Mouse (Mus musculus) kidney, embryonic 14.5 days (tissue): ENCODE results near the gene Evx2. TPM values are rescaled to one million over a fixed set of nuclear protein-coding genes. Genes with fewer than 3 reads are reported as not detected.

Experiments used
- ATAC-seq: fragments of 200-750 bp; cut with Nextera tagmentation; 2 replicates; pipeline ENCODE4 v1.8.0; 2017; ENCODE audit warnings: moderate number of reproducible peaks, mild to moderate bottlenecking, moderate TSS enrichment, moderate library complexity; ENCODE audit not compliant: low FRiP score, low TSS enrichment
- H3K27ac ChIP-seq: fragments of 300-500 bp; sonication (generic); 2 replicates; pipeline ENCODE4 v1.5.1; 2014; ENCODE audit warnings: low read depth, mild to moderate bottlenecking, low read length, moderate library complexity, mixed read lengths
- H3K27me3 ChIP-seq: fragments of 300-500 bp; sonication (generic); 2 replicates; pipeline ENCODE4 v1.6.1; 2014; ENCODE audit warnings: mild to moderate bottlenecking, low read length; ENCODE audit not compliant: control insufficient read depth, insufficient read depth
- H3K36me3 ChIP-seq: fragments of 300-500 bp; sonication (generic); 2 replicates; pipeline ENCODE4 v1.6.1; 2014; ENCODE audit warnings: low read length, mixed read lengths; ENCODE audit not compliant: control insufficient read depth, insufficient read depth
- H3K4me1 ChIP-seq: fragments of 300-500 bp; sonication (generic); 2 replicates; pipeline ENCODE4 v1.6.1; 2014; ENCODE audit warnings: low read length, mixed read lengths; ENCODE audit not compliant: control insufficient read depth, insufficient read depth
- H3K4me2 ChIP-seq: fragments of 300-500 bp; sonication (generic); replicated peaks from 2 replicates; pipeline ENCODE4 v1.6.1; 2014; ENCODE audit warnings: low read depth, mild to moderate bottlenecking, low read length
- H3K4me3 ChIP-seq: fragments of 300-500 bp; sonication (generic); 2 replicates; pipeline ENCODE4 v1.5.1; 2014; ENCODE audit warnings: mild to moderate bottlenecking, low read length
- H3K9ac ChIP-seq: fragments of 300-500 bp; sonication (generic); 2 replicates; pipeline ENCODE4 v1.6.1; 2014; ENCODE audit warnings: low read depth, mild to moderate bottlenecking, low read length, moderate library complexity
- H3K9me3 ChIP-seq: fragments of 300-500 bp; sonication (generic); 2 replicates; pipeline ENCODE4 v1.6.1; 2016; ENCODE audit warnings: low read length; ENCODE audit not compliant: control insufficient read depth
- WGBS: fragments of 180-500 bp; shearing (Covaris S2); extraction: QIAGEN DNeasy Blood & Tissue Kit; methylation state at CpG from one replicate; pipeline ENCODE4 v1.1.7; 2014; 5-methylcytosine and 5-hydroxymethylcytosine counted together
- polyA plus RNA-seq: library from polyadenylated mRNA; unstranded; fragments of >200 nt; fragmentation: Nextera tagmentation; extraction: Ambion mirVana; gene quantifications from 2 replicates; pipeline ENCODE4 v1.2.1, GENCODE M21; 2014

Gene Evx2
- polyA plus RNA-seq, result not detected in 2 replicates

GRCm38 (mm10) chr2:74659507-74660005, at the start of gene Evx2:
Gene Evx2 (minus strand): TSS chr2:74659557.
- no peak within 1 kb of the TSS for H3K4me3 ChIP-seq
- 1% methylated on average over 28 of the region's 28 CpGs for WGBS
- H3K9me3 ChIP-seq, result no peaks in the 10 kb centered on the region
- no peaks in the 10 kb centered on the region for H3K36me3 ChIP-seq
- no peak within 1 kb of the TSS for H3K9ac ChIP-seq
- peaks cover 90% of the 10 kb centered on the region for H3K27me3 ChIP-seq
- H3K4me1 ChIP-seq, result peaks cover 15% of the 10 kb centered on the region
- no peak for ATAC-seq
- no peak within 1 kb of the TSS for H3K27ac ChIP-seq
- H3K4me2 ChIP-seq, result no peak within 1 kb of the TSS

- H3K4me2 ChIP-seq, result peak overlapping the region; percentile 56
- H3K27me3 ChIP-seq, result no peaks in the 10 kb centered on the region
- H3K9me3 ChIP-seq, result no peaks in the 10 kb centered on the region
- peak overlapping the region; percentile 73; the same call in 1 of the 2 replicates for H3K27ac ChIP-seq
- peaks cover 38% of the 10 kb centered on the region for H3K4me1 ChIP-seq
- no peaks in the 10 kb centered on the region for H3K36me3 ChIP-seq
- peak overlapping the region; percentile 79 for H3K4me3 ChIP-seq
- H3K9ac ChIP-seq, result peak overlapping the region; percentile 46; the same call in 1 of the 2 replicates
- WGBS, result 24% methylated on average over 4 of the region's 4 CpGs
- no peak for ATAC-seq
Observed at GRCm38 (mm10) chr2:74708676-74709075, 49.3 kb upstream of the Evx2 start.

- 12% methylated on average over 7 of the region's 7 CpGs for WGBS
- H3K9me3 ChIP-seq, result no peaks in the 10 kb centered on the region
- no peak for ATAC-seq
- H3K4me2 ChIP-seq, result peak overlapping the region; percentile 56
- H3K9ac ChIP-seq, result peak overlapping the region; percentile 68
- H3K4me1 ChIP-seq, result peaks cover 38% of the 10 kb centered on the region
- H3K27ac ChIP-seq, result peak overlapping the region; percentile 73
- peak overlapping the region; percentile 79 for H3K4me3 ChIP-seq
- no peaks in the 10 kb centered on the region for H3K27me3 ChIP-seq
- H3K36me3 ChIP-seq, result no peaks in the 10 kb centered on the region
Observed at GRCm38 (mm10) chr2:74707599-74707998, 48.2 kb upstream of the Evx2 start.

GRCm38 (mm10) chr2:74706393-74706960, 47.1 kb upstream of the Evx2 start:
- ATAC-seq, result no peak

GRCm38 (mm10) chr2:74705467-74706089, 46.2 kb upstream of the Evx2 start:
- Histone ChIP-seq H3K4me1 (peaks cover 35% of the 10 kb centered on the region), H3K36me3 (no peaks in the 10 kb centered on the region), H3K4me2 (peak overlapping the region; percentile 56), H3K4me3 (peak overlapping the region; percentile 79), H3K9me3 (no peaks in the 10 kb centered on the region), H3K9ac (peak overlapping the region; percentile 100), H3K27ac (peak overlapping the region; percentile 100), H3K27me3 (no peaks in the 10 kb centered on the region)
- WGBS, result under 1% methylated on average over 48 of the region's 85 CpGs
- ATAC-seq, result peak; percentile 54

More at GRCm38 (mm10) chr2:74706393-74706960, 47.1 kb upstream of the Evx2 start:
- Histone ChIP-seq H3K36me3 (no peaks in the 10 kb centered on the region), H3K27me3 (no peaks in the 10 kb centered on the region), H3K4me2 (peak overlapping the region; percentile 56), H3K4me1 (peaks cover 38% of the 10 kb centered on the region), H3K9ac (peak overlapping the region; percentile 100), H3K9me3 (no peaks in the 10 kb centered on the region), H3K4me3 (peak overlapping the region; percentile 79), H3K27ac (peak overlapping the region; percentile 100)
- WGBS, result under 1% methylated on average over 13 of the region's 13 CpGs

- Histone ChIP-seq H3K4me1 (peaks cover 38% of the 10 kb centered on the region; the same call in 1 of the 2 replicates), H3K9ac (peak overlapping the region; percentile 100), H3K4me3 (peak overlapping the region; percentile 79), H3K4me2 (peak overlapping the region; percentile 56), H3K27ac (peak overlapping the region; percentile 100), H3K9me3 (no peaks in the 10 kb centered on the region), H3K36me3 (no peaks in the 10 kb centered on the region), H3K27me3 (no peaks in the 10 kb centered on the region)
- WGBS, result 0% methylated on average over 58 of the region's 66 CpGs
- peak; percentile 33 for ATAC-seq
Observed at GRCm38 (mm10) chr2:74704999-74705466, 45.7 kb upstream of the Evx2 start.

GRCm38 (mm10) chr2:74704393-74704998, 45.1 kb upstream of the Evx2 start, which contains the start of gene Hoxd8:
Gene Hoxd8 (plus strand): TSS chr2:74704615.
- Histone ChIP-seq H3K4me1 (peaks cover 33% of the 10 kb centered on the region; the same call in 1 of the 2 replicates), H3K27me3 (no peaks in the 10 kb centered on the region), H3K4me3 (peak within 1 kb of the TSS; percentile 79), H3K27ac (peak within 1 kb of the TSS; percentile 100), H3K36me3 (no peaks in the 10 kb centered on the region), H3K4me2 (peak within 1 kb of the TSS; percentile 56), H3K9ac (peak within 1 kb of the TSS; percentile 100), H3K9me3 (no peaks in the 10 kb centered on the region)
- 1% methylated on average over 47 of the region's 52 CpGs for WGBS
- ATAC-seq, result peak; percentile 65

- peak overlapping the region; percentile 100 for H3K27ac ChIP-seq
Observed at GRCm38 (mm10) chr2:74703720-74704392, 44.5 kb upstream of the Evx2 start.

More at GRCm38 (mm10) chr2:74703720-74704392, 44.5 kb upstream of the Evx2 start:
- peak; percentile 16; the same call in 1 of the 2 replicates for ATAC-seq
- 4% methylated on average over 26 of the region's 26 CpGs for WGBS
- H3K9ac ChIP-seq, result peak overlapping the region; percentile 100
- H3K27me3 ChIP-seq, result no peaks in the 10 kb centered on the region
- no peaks in the 10 kb centered on the region for H3K36me3 ChIP-seq
- no peaks in the 10 kb centered on the region for H3K9me3 ChIP-seq
- peak overlapping the region; percentile 79 for H3K4me3 ChIP-seq
- H3K4me2 ChIP-seq, result peak overlapping the region; percentile 56
- H3K4me1 ChIP-seq, result peaks cover 27% of the 10 kb centered on the region; the same call in 1 of the 2 replicates
